Mouse (Mus musculus) spleen, postnatal 14 days (tissue): ENCODE measurements around the gene Lhb.

Experiments used
- DNase-seq, 2 experiments: peaks; one replicate each; pipeline ENCODE4 v3.0.0; 2021 to 2022; ENCODE audit warnings: low spot score in 2 of 2

Lhb gene

GRCm38 (mm10) chr7:45413864-45414739 lies 6.5 kb upstream of the Lhb start:
- DNase-seq, result no peak

GRCm38 (mm10) chr7:45414740-45415224 lies 5.8 kb upstream of the Lhb start:
- no peak for DNase-seq

GRCm38 (mm10) chr7:45415636-45416035 lies 5.0 kb upstream of the Lhb start:
- DNase-seq, result no peak

DNA sequence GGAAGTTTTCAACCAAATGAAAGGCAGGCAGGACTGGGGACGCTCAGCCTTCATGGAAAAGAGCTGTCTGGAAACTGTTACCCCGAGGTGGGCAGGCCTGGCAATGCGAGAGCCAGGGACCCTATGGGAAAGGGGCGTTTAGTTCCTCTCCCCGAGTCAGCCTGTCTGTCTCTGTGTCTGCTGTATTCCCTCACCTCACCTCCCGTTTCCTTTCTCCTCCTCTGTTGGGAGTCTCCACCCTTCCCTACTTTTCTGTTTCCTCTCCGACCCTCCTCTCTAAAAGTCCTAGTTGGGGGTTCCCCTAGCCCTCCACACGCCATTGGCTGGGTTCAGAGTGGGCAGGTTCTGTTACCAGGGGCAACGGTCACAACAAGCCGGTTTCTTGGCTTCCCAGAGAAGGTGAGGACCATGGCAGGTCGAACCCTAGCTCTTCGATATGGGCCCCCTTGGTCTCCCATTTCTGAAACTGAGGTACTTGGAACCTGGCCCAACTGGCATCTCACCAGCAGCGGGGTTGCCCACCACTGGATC lies 2.6 kb upstream of the Lhb start:
- DNase-seq, result no peak

DNA sequence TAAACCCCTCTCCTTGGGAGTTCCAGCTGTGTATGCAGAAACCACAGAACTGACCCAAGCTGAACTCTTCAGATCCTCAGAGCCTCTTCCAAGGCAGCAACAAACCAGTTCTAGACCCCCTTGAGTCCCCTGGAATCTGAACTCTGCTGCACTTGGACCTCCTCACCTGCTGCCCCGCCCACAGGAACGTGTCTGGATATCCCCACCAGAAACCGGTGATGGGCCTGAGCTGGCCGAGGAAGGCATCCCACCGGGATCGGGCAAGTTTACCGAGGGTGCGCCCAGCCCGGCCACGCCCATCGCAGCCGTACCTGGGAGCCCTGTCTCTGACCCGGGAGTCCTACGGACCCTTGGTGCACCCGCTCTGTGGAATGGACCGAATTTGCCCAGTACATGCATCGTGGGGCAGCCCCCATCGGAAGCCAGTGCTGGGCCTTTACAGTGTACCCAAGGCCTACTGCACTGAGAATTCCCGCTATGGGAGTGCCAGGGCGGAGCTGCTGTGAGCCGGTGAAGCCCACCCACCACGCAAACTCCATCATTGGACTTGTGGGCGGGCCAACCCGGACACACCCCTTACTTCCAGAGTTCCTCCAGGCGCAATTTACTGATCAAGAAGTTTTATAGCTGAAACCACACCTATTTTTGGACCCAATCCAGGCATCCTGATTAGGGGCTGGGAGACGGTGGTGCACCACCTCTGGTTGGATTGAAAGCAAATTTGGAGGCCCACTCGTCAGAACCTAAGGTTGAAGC lies 583 bp upstream of the Lhb start:
- no peak for DNase-seq

DNA sequence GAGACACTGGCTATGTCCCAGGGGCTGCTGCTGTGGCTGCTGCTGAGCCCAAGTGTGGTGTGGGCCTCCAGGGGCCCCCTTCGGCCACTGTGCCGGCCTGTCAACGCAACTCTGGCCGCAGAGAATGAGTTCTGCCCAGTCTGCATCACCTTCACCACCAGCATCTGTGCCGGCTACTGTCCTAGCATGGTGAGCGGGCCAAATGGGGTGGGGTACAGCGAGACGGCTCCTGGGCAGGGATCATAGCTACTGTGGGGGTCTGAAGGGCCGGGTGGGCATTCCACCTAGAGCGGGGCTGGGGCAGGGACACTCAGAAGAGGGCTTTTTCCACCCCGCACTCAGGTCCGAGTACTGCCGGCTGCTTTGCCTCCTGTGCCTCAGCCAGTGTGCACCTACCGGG lies 574 bp downstream of the Lhb start:
- no peak for DNase-seq

DNA sequence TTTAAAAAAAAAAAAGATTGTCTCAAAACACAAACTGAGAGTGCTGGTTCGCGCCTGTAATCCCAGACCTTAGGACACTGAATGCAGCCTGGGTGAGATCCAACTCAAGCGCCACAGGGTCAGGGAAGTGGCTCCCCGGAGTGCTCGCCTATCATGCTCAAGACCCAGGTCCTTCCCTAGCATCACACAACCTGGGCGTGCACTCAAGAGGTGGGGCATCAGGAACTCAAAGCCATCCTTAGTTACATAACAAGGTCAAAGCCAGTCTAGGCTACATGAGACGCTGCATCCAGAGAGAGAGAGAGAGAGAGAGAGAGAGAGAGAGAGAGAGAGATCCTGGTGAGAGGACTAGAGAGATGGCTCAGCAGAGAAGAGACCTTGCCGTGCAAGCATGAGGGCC lies 5.9 kb downstream of the Lhb start:
- no peak for DNase-seq

GRCm38 (mm10) chr7:45433835-45434202 lies 13.2 kb downstream of the Lhb start:
- no peak for DNase-seq

DNA sequence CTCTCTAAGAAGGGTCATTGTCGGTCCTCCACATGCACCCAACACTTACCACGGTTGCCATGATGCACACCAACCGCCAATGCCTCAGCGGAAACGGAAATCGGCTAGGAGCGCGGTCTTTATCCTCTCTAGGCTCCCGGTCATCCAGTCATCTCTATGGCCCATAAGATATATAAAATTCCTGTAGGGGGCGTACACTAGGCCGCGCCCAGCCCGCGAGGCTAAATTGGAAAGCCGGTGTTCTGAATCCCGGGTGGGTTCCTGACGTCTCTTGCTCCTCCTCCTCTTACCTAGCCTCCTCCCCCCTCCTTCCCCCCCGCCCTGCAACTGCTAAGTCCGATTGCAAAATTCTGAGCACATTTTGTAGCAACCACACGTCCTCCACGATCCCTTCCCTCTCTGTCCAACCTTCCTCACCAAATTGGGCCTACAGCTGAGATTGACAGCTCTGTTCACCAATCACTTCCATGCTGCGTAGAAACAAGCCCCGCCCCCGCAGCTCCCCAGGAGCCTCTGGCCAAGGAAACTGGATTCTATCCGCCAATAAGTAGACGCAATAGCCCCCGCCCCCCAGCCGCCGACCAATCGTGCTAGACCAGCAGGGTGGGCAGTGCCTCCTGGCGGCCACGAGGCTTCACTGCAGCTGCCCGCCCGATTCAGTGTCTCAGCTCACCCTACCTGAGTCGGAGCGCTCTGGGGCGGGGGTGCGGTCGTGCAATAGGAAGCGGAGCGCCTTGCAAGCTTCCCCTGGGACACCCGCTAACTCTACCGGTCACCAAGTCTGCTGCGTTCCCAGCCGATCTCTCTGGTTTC lies 13.8 kb downstream of the Lhb start, which contains the start of gene Gys1:
TSS of gene Gys1 (plus strand) at position 642 of the 813 bp plus-strand sequence.
- DNase-seq, result peak; percentile 100

- DNase-seq, result no peak
Measured at GRCm38 (mm10) chr7:45435038-45435437, 14.4 kb downstream of the Lhb start.

DNA sequence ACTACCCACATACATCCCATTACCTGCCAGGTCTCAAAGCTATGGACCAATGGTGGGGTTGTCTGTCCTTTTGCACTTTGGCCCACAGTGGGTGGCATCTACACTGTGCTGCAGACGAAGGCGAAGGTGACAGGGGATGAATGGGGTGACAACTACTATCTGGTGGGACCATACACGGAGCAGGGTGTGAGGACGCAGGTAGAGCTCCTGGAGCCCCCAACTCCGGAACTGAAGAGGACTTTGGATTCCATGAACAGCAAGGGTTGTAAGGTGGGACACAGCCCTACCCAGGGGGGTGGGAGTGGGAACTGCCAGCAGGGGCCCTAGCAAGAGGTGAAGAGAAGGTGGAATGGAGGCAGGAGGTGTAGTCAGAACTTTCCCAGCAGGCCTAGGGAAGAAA lies 15.8 kb downstream of the Lhb start:
- DNase-seq, result no peak

DNA sequence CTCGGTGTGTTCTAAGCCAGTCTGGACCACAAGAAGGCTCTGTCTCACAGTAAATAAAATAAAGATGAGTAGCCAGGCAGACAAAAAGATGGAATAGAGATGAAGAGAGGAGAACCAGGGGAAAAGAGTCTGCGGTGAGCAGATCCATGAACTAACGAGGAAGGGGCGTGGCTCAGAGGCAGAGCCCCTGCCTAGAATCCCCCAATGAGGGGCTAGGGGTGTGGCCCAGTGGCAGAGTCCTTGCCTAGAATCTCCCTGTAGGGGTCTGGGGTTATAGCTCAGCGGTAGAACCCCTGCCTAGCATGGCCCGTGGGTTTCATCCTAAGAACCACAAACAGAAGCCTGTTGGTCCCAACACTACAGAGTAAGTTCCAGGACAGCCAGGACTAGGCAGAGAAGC lies 16.4 kb downstream of the Lhb start:
- no peak for DNase-seq

DNA sequence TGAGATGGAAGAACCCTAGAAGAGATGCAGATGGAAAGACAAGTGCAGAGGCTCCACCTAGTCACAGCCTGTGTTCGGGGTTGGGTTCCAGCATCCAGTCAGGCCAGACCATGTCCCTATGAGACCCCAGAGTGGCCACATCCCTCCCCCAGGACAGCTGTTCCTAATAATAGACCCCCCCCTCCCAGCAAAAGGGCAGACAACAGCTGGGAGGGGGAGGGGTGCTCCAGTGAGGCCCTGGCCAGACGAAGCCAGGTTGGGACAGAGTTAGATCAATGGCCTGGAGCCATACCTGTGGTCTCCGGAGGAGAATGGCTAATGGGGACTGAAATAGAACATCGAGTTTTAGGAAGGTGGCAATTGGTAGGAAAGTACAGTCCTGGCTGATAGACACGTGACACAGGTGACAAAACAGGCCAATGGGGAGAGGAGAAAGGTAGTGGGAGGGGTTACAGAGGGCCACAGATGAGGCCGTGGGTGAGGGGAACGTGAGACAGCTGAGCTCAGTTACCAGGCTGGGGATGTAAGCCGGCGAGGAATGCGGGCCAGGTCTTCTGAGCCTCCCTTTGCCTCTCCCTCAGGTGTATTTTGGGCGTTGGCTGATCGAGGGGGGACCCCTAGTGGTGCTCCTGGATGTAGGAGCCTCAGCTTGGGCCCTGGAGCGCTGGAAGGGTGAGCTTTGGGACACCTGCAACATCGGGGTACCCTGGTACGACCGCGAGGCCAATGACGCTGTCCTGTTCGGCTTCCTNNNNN lies 17.1 kb downstream of the Lhb start, which contains the start of gene Ruvbl2:
TSS of gene Ruvbl2 (minus strand) at position 576 of the 756 bp plus-strand sequence.
- DNase-seq, result no peak

GRCm38 (mm10) chr7:45443526-45444420 lies 23.2 kb downstream of the Lhb start:
- no peak for DNase-seq

GRCm38 (mm10) chr7:45446589-45446988 lies 26.0 kb downstream of the Lhb start:
- DNase-seq, result no peak

GRCm38 (mm10) chr7:45447325-45447990 lies 26.8 kb downstream of the Lhb start:
- DNase-seq, result no peak

GRCm38 (mm10) chr7:45449974-45450373 lies 29.4 kb downstream of the Lhb start:
- no peak for DNase-seq

DNA sequence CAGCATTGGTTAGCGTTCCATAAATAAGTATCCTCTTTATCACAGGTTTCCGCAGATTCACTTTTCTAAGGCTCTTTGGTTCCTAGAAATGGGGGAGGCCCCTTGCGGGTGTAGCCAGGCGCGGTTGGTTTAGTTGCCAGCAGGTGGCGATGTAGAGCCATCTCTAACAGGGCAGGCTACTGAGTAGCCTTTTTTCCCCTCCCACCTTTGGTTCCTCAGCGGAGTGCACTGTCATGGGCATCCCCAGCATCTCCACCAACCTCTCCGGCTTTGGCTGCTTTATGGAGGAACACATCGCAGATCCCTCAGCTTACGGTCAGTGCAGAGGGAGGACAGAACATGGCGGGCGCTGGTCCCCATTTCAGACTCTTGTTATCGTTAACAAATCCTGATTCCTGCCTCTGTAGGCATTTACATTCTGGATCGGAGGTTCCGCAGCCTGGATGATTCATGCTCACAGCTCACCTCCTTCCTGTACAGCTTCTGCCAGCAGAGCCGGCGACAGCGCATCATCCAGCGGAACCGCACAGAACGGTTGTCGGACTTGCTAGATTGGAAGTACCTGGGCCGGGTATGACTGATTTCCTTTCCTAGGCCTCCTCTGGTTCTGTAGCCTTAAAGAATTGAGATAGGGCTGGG lies 30.8 kb downstream of the Lhb start:
- peak; percentile 72 to 88 for DNase-seq

DNA sequence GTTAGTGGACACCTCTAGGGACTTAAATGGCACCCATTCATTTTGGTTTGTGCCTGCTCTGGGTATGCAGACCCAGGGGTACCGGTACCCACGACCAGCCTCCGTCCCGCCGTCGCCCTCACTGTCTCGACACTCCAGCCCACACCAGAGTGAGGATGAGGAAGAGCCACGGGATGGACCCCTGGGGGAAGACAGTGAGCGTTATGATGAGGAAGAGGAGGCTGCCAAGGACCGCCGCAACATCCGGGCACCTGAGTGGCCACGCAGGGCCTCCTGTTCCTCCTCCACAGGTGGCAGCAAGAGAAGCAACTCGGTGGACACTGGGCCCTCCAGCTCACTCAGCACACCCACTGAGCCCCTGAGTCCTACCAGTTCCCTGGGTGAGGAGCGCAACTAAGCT lies 34.4 kb downstream of the Lhb start:
- DNase-seq, result no peak
